Mouse (Mus musculus): ENCODE measurements around the gene Zcchc9. TPM values are rescaled to one million over a fixed set of nuclear protein-coding genes. Genes with fewer than 3 reads are reported as not detected.
"Not testable (repeated sequence)": the region's sequence is repeated elsewhere in the genome, so short reads cannot be mapped to it uniquely, and the experiment has no call there.

Zcchc9 gene
- total RNA-seq, 2 experiments from 2014 or later: 12.8 to 20.2 TPM

GRCm38 (mm10) chr13:91765627-91766026 lies 41.9 kb downstream of the Zcchc9 start:
- DNase-seq (ENCODE audit: low spot score in 2 of 2): no peak
- intact Hi-C loops (cut with DNase I): no loop called here

DNA sequence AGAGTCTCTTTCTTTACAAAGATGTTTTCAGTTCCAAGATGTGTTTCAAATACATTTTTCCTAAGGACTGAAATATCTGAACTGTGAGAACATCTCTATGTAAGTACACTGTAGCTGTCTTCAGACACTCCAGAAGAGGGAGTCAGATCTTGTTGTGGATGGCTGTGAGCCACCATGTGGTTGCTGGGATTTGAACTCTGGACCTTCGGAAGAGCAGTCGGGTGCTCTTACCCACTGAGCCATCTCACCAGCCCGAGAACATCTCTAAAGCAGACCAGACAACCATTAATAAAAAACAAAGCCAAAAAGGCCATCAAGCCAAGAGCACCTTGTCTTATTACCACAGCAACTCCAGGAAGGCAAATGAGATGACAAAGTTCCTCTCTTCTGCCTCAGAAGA lies 43.9 kb downstream of the Zcchc9 start:
- intact Hi-C loops (cut with DNase I); DNase-seq (ENCODE audit: low spot score in 2 of 2): not testable (repeated sequence)

- DNase-seq (ENCODE audit: low spot score in 2 of 2): no peak
- intact Hi-C loops (cut with DNase I): no loop called here
Observed at GRCm38 (mm10) chr13:91761654-91762445, 45.7 kb downstream of the Zcchc9 start.

- intact Hi-C loops (cut with DNase I): no loop called here
- no peak for DNase-seq (ENCODE audit: low spot score in 2 of 2)
Observed at GRCm38 (mm10) chr13:91760302-91761050, 47.0 kb downstream of the Zcchc9 start.

DNA sequence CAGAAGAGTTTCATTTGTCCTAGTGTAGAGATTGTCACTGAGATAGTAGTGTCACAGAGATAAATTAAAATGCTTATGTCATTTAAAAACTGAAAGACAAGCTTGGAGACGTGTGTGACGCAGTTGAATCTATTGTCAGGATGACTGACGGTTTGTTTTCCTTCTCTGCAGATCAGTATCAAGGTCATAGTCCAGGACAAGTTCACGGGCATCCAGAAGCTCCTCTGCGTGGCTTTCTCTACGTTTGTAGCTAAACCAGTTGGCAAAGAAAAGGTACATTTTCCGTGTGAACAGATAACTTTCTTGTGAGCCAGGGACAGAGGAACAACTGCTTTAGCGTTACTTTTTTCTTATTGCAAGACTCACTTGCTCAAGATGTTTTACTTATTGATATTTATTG lies 47.7 kb downstream of the Zcchc9 start:
- intact Hi-C loops (cut with DNase I): no loop called here
- no peak for DNase-seq (ENCODE audit: low spot score in 2 of 2)

GRCm38 (mm10) chr13:91758316-91759048 lies 49.0 kb downstream of the Zcchc9 start:
- intact Hi-C loops (cut with DNase I): no loop called here
- DNase-seq (ENCODE audit: low spot score in 2 of 2): no peak

GRCm38 (mm10) chr13:91756230-91756629 lies 51.3 kb downstream of the Zcchc9 start:
- no peak for DNase-seq (ENCODE audit: low spot score in 2 of 2)
- intact Hi-C loops (cut with DNase I): no loop called here

DNA sequence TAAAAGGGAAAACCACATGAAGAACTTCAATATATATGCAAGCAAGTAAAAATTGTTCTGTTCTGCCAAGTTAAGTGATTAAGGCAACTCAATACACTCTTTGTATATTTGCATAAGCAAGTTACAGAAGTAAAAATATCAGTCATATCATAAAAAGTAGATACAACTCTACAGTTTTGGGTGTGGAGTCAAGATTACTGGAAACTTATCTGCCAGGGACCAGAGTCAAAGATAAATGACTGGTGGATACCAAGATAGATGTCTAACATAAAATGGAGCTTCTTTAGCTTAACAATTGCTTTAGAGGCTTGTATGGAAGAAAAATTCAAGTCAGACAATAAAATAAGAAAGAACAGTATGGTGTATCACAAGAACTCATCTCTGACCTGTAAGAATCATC lies 52.7 kb downstream of the Zcchc9 start:
- intact Hi-C loops (cut with DNase I): no loop called here
- DNase-seq (ENCODE audit: low spot score in 2 of 2): no peak

DNA sequence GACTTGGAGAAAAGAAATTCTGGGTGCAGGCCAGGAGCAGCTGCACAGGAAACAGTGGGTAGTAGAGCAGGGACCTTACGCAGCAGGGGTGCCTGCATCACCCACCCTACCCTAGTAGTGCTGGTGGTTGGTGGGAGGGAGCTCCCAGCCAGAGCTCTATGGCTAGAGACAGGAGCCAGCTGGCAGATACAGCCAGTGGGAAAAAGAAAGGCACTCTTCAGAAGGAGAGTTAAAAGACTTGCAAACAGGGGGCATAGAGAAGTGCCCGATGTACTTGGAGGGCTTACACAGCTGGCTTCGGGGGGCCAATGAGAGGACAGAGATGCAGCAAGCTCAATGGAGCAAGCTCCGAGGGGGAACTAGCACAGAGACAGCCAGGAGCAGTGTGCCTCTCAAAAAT lies 53.8 kb downstream of the Zcchc9 start:
- DNase-seq (ENCODE audit: low spot score in 2 of 2): no peak
- intact Hi-C loops (cut with DNase I): no loop called here

DNA sequence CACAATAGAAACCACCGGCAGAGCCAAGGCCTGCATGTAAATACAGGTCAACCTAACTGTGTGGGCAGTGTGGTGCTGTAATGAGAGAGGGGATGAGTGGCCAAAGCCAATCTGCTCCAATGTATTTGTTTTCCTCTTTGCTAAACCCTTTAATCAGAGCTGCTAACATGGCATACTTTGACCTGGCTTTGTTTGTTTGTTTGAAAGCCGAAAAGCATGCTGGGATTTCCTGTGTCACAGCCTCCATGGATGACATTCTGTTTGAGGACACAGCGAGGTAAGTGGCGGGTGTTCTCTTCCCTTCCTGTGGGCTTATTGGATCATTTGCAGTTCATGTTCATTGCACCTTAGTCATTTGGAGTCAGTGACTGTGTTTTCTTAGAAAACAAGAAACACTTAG lies 57.5 kb downstream of the Zcchc9 start:
- intact Hi-C loops (cut with DNase I): no loop called here
- DNase-seq (ENCODE audit: low spot score in 2 of 2): no peak

DNA sequence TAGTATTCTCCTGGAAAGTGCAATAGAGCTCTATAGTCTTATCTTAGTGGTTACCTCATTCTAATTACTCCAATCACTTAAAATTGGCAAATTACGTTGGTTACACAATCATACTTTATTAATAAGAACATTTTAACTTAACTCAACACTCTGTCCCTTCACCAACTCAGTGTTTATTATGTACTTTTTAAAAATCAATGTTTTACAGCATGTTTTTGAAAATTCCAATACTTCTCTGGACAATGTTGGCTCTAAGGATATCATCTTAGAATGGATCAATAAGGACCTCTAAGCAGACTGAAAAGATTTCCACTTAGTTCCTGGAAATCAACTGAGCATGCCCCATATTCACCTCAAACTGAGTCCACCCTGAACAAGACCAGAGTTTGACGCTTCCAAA lies 59.1 kb downstream of the Zcchc9 start:
- no peak for DNase-seq (ENCODE audit: low spot score in 2 of 2)
- intact Hi-C loops (cut with DNase I): no loop called here

Small RNA genes within 50 kb of the gene (microRNA-seq; reads per million reads assigned to microRNA genes)
- not detected for gene Gm27656

Other genes starting within 250 kb of the Zcchc9 start
- gene Acot12, start 66.2 kb downstream of the Zcchc9 start, total RNA-seq (2021): under 1 TPM in 1 of 2 experiments, not detected in 1; 0.34 TPM
- not detected for gene Ckmt2, start 69.2 kb upstream of the Zcchc9 start, total RNA-seq (2021)

Measured in left cerebral cortex, postnatal 36 days (tissue).